Mouse (Mus musculus) heart, embryonic 15.5 days (tissue): ENCODE results near the gene Stom. TPM values are rescaled to one million over a fixed set of nuclear protein-coding genes. Genes with fewer than 3 reads are reported as not detected.

Source experiments
- ATAC-seq: fragments of 200-750 bp; cut with Nextera tagmentation; replicated peaks from 2 replicates; pipeline ENCODE4 v1.8.0; 2017; ENCODE audit warnings: low read depth, moderate TSS enrichment; ENCODE audit not compliant: insufficient number of reproducible peaks, insufficient read depth, low FRiP score
- H3K27ac ChIP-seq: fragments of 300-500 bp; sonication (generic); 2 replicates; pipeline ENCODE4 v1.5.1; 2015; ENCODE audit warnings: mild to moderate bottlenecking, inconsistent platforms
- H3K27me3 ChIP-seq: fragments of 300-500 bp; sonication (generic); 2 replicates; pipeline ENCODE4 v1.6.1; 2015; ENCODE audit warnings: inconsistent platforms
- H3K36me3 ChIP-seq: fragments of 300-500 bp; sonication (generic); 2 replicates; pipeline ENCODE4 v1.6.1; 2015; ENCODE audit warnings: mild to moderate bottlenecking, inconsistent platforms
- H3K4me1 ChIP-seq: fragments of 300-500 bp; sonication (generic); replicated peaks from 2 replicates; pipeline ENCODE4 v1.6.1; 2015; ENCODE audit warnings: inconsistent platforms
- H3K4me2 ChIP-seq: fragments of 300-500 bp; sonication (generic); 2 replicates; pipeline ENCODE4 v1.6.1; 2015; ENCODE audit warnings: inconsistent platforms, mild to moderate bottlenecking, moderate library complexity
- H3K4me3 ChIP-seq: fragments of 300-500 bp; sonication (generic); 2 replicates; pipeline ENCODE4 v1.5.1; 2015; ENCODE audit warnings: mild to moderate bottlenecking, inconsistent platforms
- H3K9ac ChIP-seq: fragments of 300-500 bp; sonication (generic); 2 replicates; pipeline ENCODE4 v1.6.1; 2015; ENCODE audit warnings: mild to moderate bottlenecking, inconsistent platforms
- H3K9me3 ChIP-seq: fragments of 300-500 bp; sonication (generic); replicated peaks from 2 replicates; pipeline ENCODE4 v1.6.1; 2016; ENCODE audit warnings: inconsistent platforms
- WGBS: fragments of 180-500 bp; shearing (Covaris S2); methylation state at CpG from one replicate; pipeline ENCODE4 v1.1.7; 2015; ENCODE audit warnings: mixed read lengths; 5-methylcytosine and 5-hydroxymethylcytosine counted together
- polyA plus RNA-seq: library from polyadenylated mRNA; unstranded; fragments of >200 nt; fragmentation: Nextera tagmentation; extraction: Ambion mirVana; gene quantifications from 2 replicates; pipeline ENCODE4 v1.2.1, GENCODE M21; 2015

The Stom gene
- polyA plus RNA-seq, 1 experiment from 2014 or later: 52.2 TPM

GRCm38 (mm10) chr2:35318405-35318804 is 18.4 kb downstream of the Stom start:
- Histone ChIP-seq H3K4me1 (peaks cover 36% of the 10 kb centered on the region), H3K9me3 (no peaks in the 10 kb centered on the region), H3K4me3 (no peak overlapping the region), H3K9ac (no peak overlapping the region), H3K27me3 (no peaks in the 10 kb centered on the region), H3K4me2 (no peak overlapping the region), H3K36me3 (peaks cover 21% of the 10 kb centered on the region), H3K27ac (no peak overlapping the region)
- no peak for ATAC-seq
- 46% methylated on average over 12 of the region's 12 CpGs for WGBS

- 40% methylated on average over 4 of the region's 4 CpGs for WGBS
- Histone ChIP-seq H3K4me2 (peak overlapping the region; percentile 22; the same call in 1 of the 2 replicates), H3K36me3 (peaks cover 21% of the 10 kb centered on the region), H3K9ac (no peak overlapping the region), H3K4me3 (no peak overlapping the region), H3K27me3 (no peaks in the 10 kb centered on the region), H3K4me1 (peaks cover 28% of the 10 kb centered on the region), H3K27ac (peak overlapping the region; percentile 42), H3K9me3 (no peaks in the 10 kb centered on the region)
- ATAC-seq: 0 out of 2 replicates have a peak, but pooled peaks have one; percentile 33
Observed at GRCm38 (mm10) chr2:35317604-35318003, 19.2 kb downstream of the Stom start.

- H3K4me3 ChIP-seq: no peak overlapping the region
Observed at GRCm38 (mm10) chr2:35314300-35314699, 22.5 kb downstream of the Stom start.

GRCm38 (mm10) chr2:35309906-35310493 is 26.8 kb downstream of the Stom start:
- Histone ChIP-seq H3K27me3 (no peaks in the 10 kb centered on the region), H3K27ac (no peak overlapping the region), H3K36me3 (peaks cover 21% of the 10 kb centered on the region; the same call in 1 of the 2 replicates), H3K9me3 (no peaks in the 10 kb centered on the region), H3K4me3 (no peak overlapping the region), H3K4me1 (no peaks in the 10 kb centered on the region), H3K9ac (no peak overlapping the region), H3K4me2 (no peak overlapping the region)
- WGBS: 86% methylated on average over 4 of the region's 4 CpGs
- no peak for ATAC-seq

More at GRCm38 (mm10) chr2:35314300-35314699, 22.5 kb downstream of the Stom start:
- WGBS: 61% methylated on average over 3 of the region's 3 CpGs
- Histone ChIP-seq H3K27me3 (no peaks in the 10 kb centered on the region), H3K36me3 (peaks cover 9% of the 10 kb centered on the region; the same call in 1 of the 2 replicates), H3K27ac (no peak overlapping the region), H3K9ac (no peak overlapping the region), H3K4me2 (no peak overlapping the region), H3K4me1 (peaks cover 15% of the 10 kb centered on the region), H3K9me3 (no peaks in the 10 kb centered on the region)
- ATAC-seq: no peak

GRCm38 (mm10) chr2:35308166-35308565 is 28.6 kb downstream of the Stom start:
- Histone ChIP-seq H3K4me3 (no peak overlapping the region), H3K27me3 (no peaks in the 10 kb centered on the region), H3K27ac (no peak overlapping the region), H3K9me3 (no peaks in the 10 kb centered on the region), H3K36me3 (peaks cover 37% of the 10 kb centered on the region), H3K4me1 (no peaks in the 10 kb centered on the region), H3K9ac (no peak overlapping the region), H3K4me2 (no peak overlapping the region)
- ATAC-seq: no peak
- WGBS: 62% methylated on average over 1 of the region's 1 CpGs

- Histone ChIP-seq H3K27me3 (no peaks in the 10 kb centered on the region), H3K9me3 (no peaks in the 10 kb centered on the region), H3K4me1 (peaks cover 3% of the 10 kb centered on the region; the same call in 1 of the 2 replicates), H3K4me3 (no peak overlapping the region), H3K27ac (peak overlapping the region; percentile 51), H3K36me3 (peaks cover 42% of the 10 kb centered on the region), H3K4me2 (no peak overlapping the region), H3K9ac (no peak overlapping the region)
- peak; percentile 58 for ATAC-seq
- 61% methylated on average over 13 of the region's 13 CpGs for WGBS
Observed at GRCm38 (mm10) chr2:35302049-35302885, 34.5 kb downstream of the Stom start.

GRCm38 (mm10) chr2:35299437-35299836 is 37.3 kb downstream of the Stom start:
- H3K9ac ChIP-seq: no peak overlapping the region
- H3K4me1 ChIP-seq: peaks cover 3% of the 10 kb centered on the region; the same call in 1 of the 2 replicates
- ATAC-seq: no peak
- no peak overlapping the region for H3K4me2 ChIP-seq
- H3K9me3 ChIP-seq: no peaks in the 10 kb centered on the region
- H3K4me3 ChIP-seq: no peak overlapping the region
- H3K27ac ChIP-seq: no peak overlapping the region
- 88% methylated on average over 2 of the region's 2 CpGs for WGBS
- no peaks in the 10 kb centered on the region for H3K27me3 ChIP-seq
- peaks cover 59% of the 10 kb centered on the region for H3K36me3 ChIP-seq

- Histone ChIP-seq H3K9ac (no peak overlapping the region), H3K27me3 (no peaks in the 10 kb centered on the region), H3K4me2 (no peak overlapping the region), H3K4me1 (peaks cover 9% of the 10 kb centered on the region), H3K36me3 (peaks cover 54% of the 10 kb centered on the region), H3K4me3 (no peak overlapping the region), H3K27ac (no peak overlapping the region), H3K9me3 (no peaks in the 10 kb centered on the region)
- WGBS: 21% methylated on average over 15 of the region's 15 CpGs
- 0 out of 2 replicates have a peak, but pooled peaks have one; percentile 25 for ATAC-seq
Observed at GRCm38 (mm10) chr2:35297703-35298332, 39.0 kb downstream of the Stom start.

GRCm38 (mm10) chr2:35293291-35293690 is 43.5 kb downstream of the Stom start:
- Histone ChIP-seq H3K4me3 (no peak overlapping the region), H3K9me3 (no peaks in the 10 kb centered on the region), H3K4me2 (no peak overlapping the region), H3K36me3 (peaks cover 52% of the 10 kb centered on the region), H3K9ac (no peak overlapping the region), H3K4me1 (peaks cover 21% of the 10 kb centered on the region), H3K27ac (peak overlapping the region; percentile 74), H3K27me3 (no peaks in the 10 kb centered on the region)
- ATAC-seq: no peak
- 77% methylated on average over 8 of the region's 8 CpGs for WGBS

GRCm38 (mm10) chr2:35292700-35293099 is 44.1 kb downstream of the Stom start:
- no peak overlapping the region for H3K4me2 ChIP-seq
- ATAC-seq: 0 out of 2 replicates have a peak, but pooled peaks have one; percentile 15
- H3K27ac ChIP-seq: peak overlapping the region; percentile 74
- H3K9ac ChIP-seq: no peak overlapping the region
- H3K4me1 ChIP-seq: peaks cover 21% of the 10 kb centered on the region
- H3K36me3 ChIP-seq: peaks cover 52% of the 10 kb centered on the region
- no peaks in the 10 kb centered on the region for H3K9me3 ChIP-seq
- H3K4me3 ChIP-seq: no peak overlapping the region
- H3K27me3 ChIP-seq: no peaks in the 10 kb centered on the region
- 32% methylated on average over 3 of the region's 3 CpGs for WGBS

GRCm38 (mm10) chr2:35291856-35292255 is 44.9 kb downstream of the Stom start:
- no peak overlapping the region for H3K4me2 ChIP-seq
- H3K9ac ChIP-seq: no peak overlapping the region
- H3K27ac ChIP-seq: peak overlapping the region; percentile 74; the same call in 1 of the 2 replicates
- no peak for ATAC-seq
- 29% methylated on average over 3 of the region's 3 CpGs for WGBS
- H3K9me3 ChIP-seq: no peaks in the 10 kb centered on the region
- no peaks in the 10 kb centered on the region for H3K27me3 ChIP-seq
- no peak overlapping the region for H3K4me3 ChIP-seq
- H3K4me1 ChIP-seq: peaks cover 24% of the 10 kb centered on the region
- peaks cover 46% of the 10 kb centered on the region for H3K36me3 ChIP-seq
